In genomic region chr12:102309099-102309799, GRCm38 (mm10) we compare ENCODE assay signal across 14 mouse cellular contexts. TPM values are rescaled to one million over a fixed set of nuclear protein-coding genes. Genes with fewer than 3 reads are reported as not detected.
A peak's percentile ranks its signal among the peaks of the same experiment; 100 is the strongest.
DNase-seq lines count a peak whose midpoint lies in the region; ATAC-seq and TF ChIP-seq lines count a peak whose summit lies in the region.
"Had no signal": no experiment of that assay in that cellular context is flagged by ENCODE, and none has a peak within 500 bp of the region (broad histone marks: within the 10 kb centered on the region; RNA-seq: fewer than 3 reads in every experiment).

No protein-coding gene starts in this region.

- TF ChIP-seq EP300 in lung, postnatal 0 days (IDR thresholded peaks at IDR 0.05) = no peak

- WGBS in heart, embryonic 10.5 days = 75% methylated on average over 11 of the region's 11 CpGs
- 93% methylated on average over 11 of the region's 11 CpGs for WGBS in hindbrain, embryonic 15.5 days
- 94% methylated on average over 11 of the region's 11 CpGs for WGBS in hindbrain, embryonic 12.5 days
- WGBS in lung, postnatal 0 days = 75% methylated on average over 11 of the region's 11 CpGs
- 91% methylated on average over 11 of the region's 11 CpGs for whole genome bisulfite sequencing in midbrain, embryonic 13.5 days

- peaks cover 42% of the 10 kb centered on the region for H3K4me1 ChIP-seq in heart, embryonic 10.5 days
- H3K4me1 ChIP-seq in hindbrain, embryonic 15.5 days (replicated peaks) = peaks cover 30% of the 10 kb centered on the region
- peaks cover 20% of the 10 kb centered on the region for H3K4me1 ChIP-seq in hindbrain, embryonic 12.5 days
- H3K4me1 ChIP-seq in lung, postnatal 0 days (ENCODE audit: insufficient read depth, low read depth, low read length) = peaks cover 28% of the 10 kb centered on the region
- peaks cover 19% of the 10 kb centered on the region; the same call in 1 of the 2 replicates for H3K4me1 ChIP-seq in midbrain, embryonic 13.5 days (replicated peaks)
- H3K4me1 ChIP-seq: midbrain, embryonic 12.5 days had no signal

- H3K27ac ChIP-seq in heart, embryonic 10.5 days = peak overlapping the region; percentile 76; the same call in 1 of the 2 replicates
- H3K27ac ChIP-seq in hindbrain, embryonic 15.5 days (replicated peaks) = 0 out of 2 replicates have a peak overlapping the region, but pooled peaks have one; percentile 61
- no peak overlapping the region for H3K27ac ChIP-seq in hindbrain, embryonic 12.5 days
- H3K27ac ChIP-seq in lung, postnatal 0 days (ENCODE audit: low read length) = 0 out of 2 replicates have a peak overlapping the region, but pooled peaks have one; percentile 74
- no peak overlapping the region for H3K27ac ChIP-seq in midbrain, embryonic 13.5 days
- H3K27ac ChIP-seq: midbrain, embryonic 12.5 days had no signal

- peaks cover 5% of the 10 kb centered on the region; the same call in 1 of the 2 replicates for H3K36me3 ChIP-seq in heart, embryonic 10.5 days
- H3K36me3 ChIP-seq in hindbrain, embryonic 15.5 days = no peaks in the 10 kb centered on the region
- no peaks in the 10 kb centered on the region for H3K36me3 ChIP-seq in hindbrain, embryonic 12.5 days
- 0 out of 2 replicates have a peak, but pooled peaks cover 3% of the 10 kb centered on the region for H3K36me3 ChIP-seq in lung, postnatal 0 days (ENCODE audit: insufficient read depth, low read length)
- no peaks in the 10 kb centered on the region for H3K36me3 ChIP-seq in midbrain, embryonic 13.5 days
- H3K36me3 ChIP-seq: midbrain, embryonic 12.5 days; stomach, embryonic 15.5 days had no signal

- no peaks in the 10 kb centered on the region for H3K9me3 ChIP-seq in heart, embryonic 10.5 days
- no peaks in the 10 kb centered on the region for H3K9me3 ChIP-seq in hindbrain, embryonic 15.5 days
- no peaks in the 10 kb centered on the region for H3K9me3 ChIP-seq in hindbrain, embryonic 12.5 days (replicated peaks)
- no peaks in the 10 kb centered on the region for H3K9me3 ChIP-seq in lung, postnatal 0 days (ENCODE audit: low read length)
- H3K9me3 ChIP-seq in midbrain, embryonic 13.5 days = no peaks in the 10 kb centered on the region
- H3K9me3 ChIP-seq: midbrain, embryonic 12.5 days; stomach, embryonic 15.5 days had no signal

- ATAC-seq in hindbrain, embryonic 15.5 days (ENCODE audit: low FRiP score, low read depth) = no peak
- ATAC-seq in hindbrain, embryonic 12.5 days (ENCODE audit: low FRiP score) = no peak
- ATAC-seq in lung, postnatal 0 days = no peak
- ATAC-seq in midbrain, embryonic 13.5 days = no peak

- H3K9ac ChIP-seq in hindbrain, embryonic 15.5 days = no peak overlapping the region
- H3K9ac ChIP-seq in hindbrain, embryonic 12.5 days = no peak overlapping the region
- no peak overlapping the region for H3K9ac ChIP-seq in lung, postnatal 0 days (replicated peaks; ENCODE audit: low read depth)
- no peak overlapping the region for H3K9ac ChIP-seq in midbrain, embryonic 13.5 days (replicated peaks)
- H3K9ac ChIP-seq: lung, embryonic 14.5 days; midbrain, embryonic 12.5 days; stomach, embryonic 15.5 days had no signal

- H3K27me3 ChIP-seq in heart, embryonic 10.5 days (ENCODE audit: insufficient read depth, poor library complexity, severe bottlenecking) = no peaks in the 10 kb centered on the region
- no peaks in the 10 kb centered on the region for H3K27me3 ChIP-seq in hindbrain, embryonic 15.5 days
- no peaks in the 10 kb centered on the region for H3K27me3 ChIP-seq in hindbrain, embryonic 12.5 days
- H3K27me3 ChIP-seq in lung, postnatal 0 days (replicated peaks; ENCODE audit: insufficient read depth, low read length) = no peaks in the 10 kb centered on the region
- no peaks in the 10 kb centered on the region for H3K27me3 ChIP-seq in midbrain, embryonic 13.5 days
- H3K27me3 ChIP-seq: midbrain, embryonic 12.5 days; stomach, embryonic 15.5 days had no signal

- no peak for TF ChIP-seq CTCF in lung, postnatal 0 days (IDR thresholded peaks at IDR 0.05)

- no peak for DNase-seq in heart, embryonic 10.5 days (ENCODE audit: low spot score)
- no peak for DNase-seq in heart, adult 18-20 months
- DNase-seq in lung, postnatal 0 days (ENCODE audit: low spot score) = no peak
- DNase-seq in lung, postnatal 36 days = no peak
- DNase-seq in thymus, postnatal 10 days (ENCODE audit: low spot score in 2 of 2) = peak; percentile 32 to 36
- DNase-seq: cerebellum, adult 11 months; gastrocnemius, postnatal 36 days had no signal

- no peak overlapping the region for H3K4me2 ChIP-seq in hindbrain, embryonic 15.5 days
- H3K4me2 ChIP-seq in hindbrain, embryonic 12.5 days (replicated peaks) = no peak overlapping the region
- no peak overlapping the region for H3K4me2 ChIP-seq in lung, postnatal 0 days (replicated peaks; ENCODE audit: low read depth, low read length)
- H3K4me2 ChIP-seq in midbrain, embryonic 13.5 days (replicated peaks) = no peak overlapping the region
- H3K4me2 ChIP-seq: lung, embryonic 14.5 days; midbrain, embryonic 12.5 days; stomach, embryonic 15.5 days had no signal

- H3K4me3 ChIP-seq in heart, embryonic 10.5 days = no peak overlapping the region
- no peak overlapping the region for H3K4me3 ChIP-seq in hindbrain, embryonic 15.5 days
- H3K4me3 ChIP-seq in hindbrain, embryonic 12.5 days = no peak overlapping the region
- H3K4me3 ChIP-seq in lung, postnatal 0 days (ENCODE audit: low read depth, low read length) = no peak overlapping the region
- H3K4me3 ChIP-seq in midbrain, embryonic 13.5 days (replicated peaks) = no peak overlapping the region
- H3K4me3 ChIP-seq: midbrain, embryonic 12.5 days; myocyte; stomach, embryonic 15.5 days had no signal

RNA-seq across cellular contexts. Expression of gene Rin3, which starts 26.4 kb away (rescaled TPM):
- polyA plus RNA-seq in heart, embryonic 10.5 days (2016; fragmentation: Nextera tagmentation; extraction: Ambion mirVana) = 8.9 and 9.0 TPM in 2 replicates
- 10 to 100 TPM; 28.3 to 29.5 TPM for total RNA-seq in heart, adult 18-20 months (2021)
- 2.8 and 3.3 TPM in 2 replicates for polyA plus RNA-seq in hindbrain, embryonic 15.5 days (2015; fragmentation: Nextera tagmentation; extraction: Ambion mirVana)
- polyA plus RNA-seq in hindbrain, embryonic 12.5 days (2016; fragmentation: Nextera tagmentation; extraction: Ambion mirVana) = 6.8 TPM in 2 replicates
- polyA plus RNA-seq in lung, postnatal 0 days (2015; fragmentation: Nextera tagmentation; extraction: Ambion mirVana) = 17.7 and 19.3 TPM in 2 replicates
- 3.4 and 3.7 TPM in 2 replicates for polyA plus RNA-seq in midbrain, embryonic 13.5 days (2015; fragmentation: Nextera tagmentation; extraction: Ambion mirVana)

Comparison
In these comparisons a context has a peak if more than half of its experiments do, and no peak if none do; other contexts are left out.
1. H3K27ac ChIP-seq: peak in heart, embryonic 10.5 days (single experiment), hindbrain, embryonic 15.5 days (single experiment) and lung, postnatal 0 days (single experiment); none in hindbrain, embryonic 12.5 days (single experiment) and midbrain, embryonic 13.5 days (single experiment).
2. DNase-seq: peak in thymus, postnatal 10 days (2 of 2); none in heart, embryonic 10.5 days (single experiment), heart, adult 18-20 months (0 of 2), lung, postnatal 0 days (single experiment) and lung, postnatal 36 days (single experiment).